Mouse (Mus musculus): ENCODE data around the gene Gm20388.
A peak's percentile ranks its signal among the peaks of the same experiment; 100 is the strongest.

Gm20388 gene

DNA sequence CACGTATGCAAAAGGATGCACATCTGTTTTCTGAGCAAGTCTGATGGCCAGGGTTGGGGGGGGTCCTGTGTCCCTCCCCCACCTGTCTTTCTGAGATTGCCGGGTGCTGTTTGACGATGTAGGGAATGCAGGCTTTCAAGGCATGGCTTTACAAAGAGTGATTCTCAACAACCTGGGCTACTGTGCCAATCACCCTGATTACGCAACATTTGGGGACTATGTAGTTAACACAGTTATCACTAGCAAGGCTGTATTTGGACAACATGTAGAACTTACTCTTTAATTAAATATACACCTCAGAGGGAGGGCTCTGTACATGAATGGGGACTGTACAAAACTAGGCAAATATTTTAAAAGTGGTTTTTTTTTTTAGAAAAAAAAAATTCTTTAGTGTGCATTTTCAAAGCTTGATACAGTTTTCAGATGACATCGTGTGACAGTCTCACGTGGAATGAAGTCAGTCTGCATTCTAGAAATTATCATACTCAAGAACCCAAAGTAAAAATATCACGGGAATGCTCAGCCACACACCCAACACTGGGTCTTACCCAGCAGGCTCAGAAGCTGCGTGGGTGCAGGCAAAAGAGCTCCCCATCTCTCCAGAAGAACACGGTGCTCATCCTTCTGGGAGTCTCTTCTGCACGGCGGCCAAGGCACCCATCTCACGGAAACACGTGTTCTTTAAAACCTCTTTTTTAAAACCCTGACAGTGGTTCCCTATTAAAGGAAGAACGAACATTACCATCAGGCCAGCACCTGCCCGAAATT lies 3930.1 kb downstream of the Gm20388 start:
- DNase-seq = no peak

DNA sequence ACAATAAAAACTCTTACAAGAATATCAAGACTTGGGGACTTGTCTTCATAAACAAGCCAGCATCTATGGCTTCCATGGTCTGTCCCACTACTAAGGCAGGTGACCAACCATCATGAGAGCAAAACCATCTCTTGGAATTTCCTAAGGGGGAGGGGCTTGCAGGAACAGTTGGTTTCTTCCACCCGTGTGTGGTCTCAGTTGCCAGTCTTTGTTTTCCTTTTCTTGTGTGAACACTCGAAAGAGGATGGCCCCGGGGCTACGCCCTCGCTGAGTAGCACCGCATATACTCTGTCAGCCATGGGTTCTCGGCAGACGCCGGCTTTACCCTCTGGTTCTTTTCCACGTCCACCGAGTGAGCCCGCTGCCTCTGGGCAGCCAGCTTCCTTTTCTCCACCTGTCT lies 3931.4 kb downstream of the Gm20388 start:
- no peak for DNase-seq

DNA sequence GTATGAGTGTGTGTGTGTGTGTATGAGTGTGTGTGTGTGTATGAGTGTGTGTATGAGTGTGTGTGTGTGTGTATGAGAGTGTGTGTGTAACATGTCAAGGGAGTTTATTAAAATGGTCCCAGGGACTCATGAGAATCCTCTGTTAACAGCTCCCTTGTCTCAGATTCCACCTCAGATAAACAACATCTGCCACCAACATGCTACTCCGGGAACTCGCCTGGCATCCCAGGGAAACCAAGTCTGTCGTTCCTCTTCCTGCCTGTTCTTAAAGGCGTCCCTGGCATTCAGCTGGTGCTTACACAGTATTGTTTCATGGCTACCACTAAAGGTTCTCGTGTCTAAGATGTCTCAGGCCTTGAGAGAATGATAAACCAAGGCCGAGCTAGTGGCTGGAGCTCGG lies 3933.7 kb downstream of the Gm20388 start:
- DNase-seq = no peak

- DNase-seq = no peak
These were observed 3934.5 kb downstream of the Gm20388 start for GRCm38 (mm10) chr8:123845114-123845513.

DNA sequence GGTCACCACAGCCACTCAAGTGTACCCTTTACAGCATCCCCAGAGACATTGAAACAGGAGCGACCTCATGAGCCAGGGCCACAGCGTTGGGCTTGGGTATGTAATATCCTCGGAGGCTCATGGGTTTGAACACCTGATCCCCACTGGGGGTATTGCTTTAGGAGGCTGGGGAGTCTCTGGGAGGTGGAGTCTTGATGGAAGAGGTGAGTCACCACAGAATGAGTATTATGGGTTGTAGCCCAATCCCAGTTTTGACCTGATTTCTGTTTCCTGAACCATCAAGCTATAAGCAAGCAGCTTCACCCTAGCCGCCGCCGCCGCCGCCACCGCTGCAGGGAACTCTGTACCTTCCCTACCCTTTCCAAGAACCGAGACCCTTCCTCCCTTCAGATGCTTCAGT lies 3935.3 kb downstream of the Gm20388 start:
- DNase-seq = peak in 1 of 2 experiments; percentile 36

- DNase-seq = no peak
These were observed 3935.9 kb downstream of the Gm20388 start for GRCm38 (mm10) chr8:123846509-123846908.

- DNase-seq = peak; percentile 58 to 62
These were observed 3936.9 kb downstream of the Gm20388 start for GRCm38 (mm10) chr8:123847546-123847945.

- no peak for DNase-seq
These were observed 3938.7 kb downstream of the Gm20388 start for GRCm38 (mm10) chr8:123849352-123849751.

DNA sequence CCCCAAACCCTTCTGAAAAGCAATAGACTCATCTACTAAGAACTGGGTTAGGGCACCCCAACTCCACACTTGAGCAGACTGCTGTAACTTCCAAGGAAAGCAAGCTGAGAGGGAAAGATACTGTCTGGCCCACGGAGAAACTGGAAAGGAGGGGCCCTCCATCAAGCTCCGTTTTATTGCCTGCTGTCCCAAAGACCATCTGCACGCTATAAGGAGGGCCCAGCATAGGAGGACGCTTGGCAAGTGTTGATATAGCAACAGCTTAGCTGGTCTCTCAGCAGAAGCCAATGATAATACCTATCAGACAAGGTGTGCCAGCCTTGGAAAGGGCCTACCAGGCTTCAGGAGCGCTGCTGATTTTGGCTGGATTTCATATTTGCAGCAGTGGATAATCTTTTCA lies 3940.9 kb downstream of the Gm20388 start:
- peak; percentile 58 to 62 for DNase-seq

DNA sequence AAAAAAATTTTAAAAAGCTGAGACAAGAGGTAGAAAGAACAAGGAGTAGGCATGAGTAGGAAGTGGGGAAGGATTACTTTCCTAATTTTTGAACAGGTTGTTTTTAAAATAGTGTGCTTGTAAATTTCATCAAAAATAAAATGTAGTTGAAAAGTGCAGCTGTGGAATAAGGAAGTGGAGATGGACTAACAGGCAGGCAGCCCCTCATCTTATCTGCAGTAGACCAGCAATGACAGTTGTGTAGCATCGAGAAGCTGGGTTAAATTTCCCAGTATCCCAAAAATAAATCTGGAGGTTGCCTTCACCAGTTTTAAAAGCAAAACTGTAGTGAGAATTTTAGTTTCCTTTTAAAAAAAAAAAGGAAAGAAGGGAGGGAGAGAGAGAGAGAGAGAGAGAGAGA lies 3943.6 kb downstream of the Gm20388 start:
- no peak for DNase-seq

- no peak for DNase-seq
These were observed 3944.3 kb downstream of the Gm20388 start for GRCm38 (mm10) chr8:123854733-123855475.

DNA sequence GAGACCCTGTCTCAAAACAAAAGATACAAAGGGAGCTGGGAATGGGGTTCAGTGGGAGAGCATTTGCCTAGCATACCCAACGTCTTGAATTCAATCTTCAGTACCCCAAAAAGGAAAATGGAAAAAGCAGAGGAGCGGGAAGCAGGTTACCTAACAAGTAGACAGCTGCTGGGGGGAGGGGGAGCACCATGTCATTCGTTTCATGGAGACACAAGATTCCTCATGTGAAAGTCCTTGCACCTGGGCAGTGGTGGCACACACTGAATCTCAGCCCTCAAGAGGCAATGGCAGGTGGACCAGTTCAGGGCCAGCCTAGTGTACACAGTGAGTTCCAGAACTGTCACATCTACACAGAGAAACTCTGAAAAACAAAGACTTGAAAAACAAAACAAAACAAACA lies 3946.7 kb downstream of the Gm20388 start:
- peak in 1 of 2 experiments; percentile 48 for DNase-seq

- peak in 1 of 2 experiments; percentile 61 for DNase-seq
These were observed 3947.9 kb downstream of the Gm20388 start for GRCm38 (mm10) chr8:123858574-123858940.

GRCm38 (mm10) chr8:123858941-123859647 lies 3948.5 kb downstream of the Gm20388 start:
- peak; percentile 96 to 97 for DNase-seq

DNA sequence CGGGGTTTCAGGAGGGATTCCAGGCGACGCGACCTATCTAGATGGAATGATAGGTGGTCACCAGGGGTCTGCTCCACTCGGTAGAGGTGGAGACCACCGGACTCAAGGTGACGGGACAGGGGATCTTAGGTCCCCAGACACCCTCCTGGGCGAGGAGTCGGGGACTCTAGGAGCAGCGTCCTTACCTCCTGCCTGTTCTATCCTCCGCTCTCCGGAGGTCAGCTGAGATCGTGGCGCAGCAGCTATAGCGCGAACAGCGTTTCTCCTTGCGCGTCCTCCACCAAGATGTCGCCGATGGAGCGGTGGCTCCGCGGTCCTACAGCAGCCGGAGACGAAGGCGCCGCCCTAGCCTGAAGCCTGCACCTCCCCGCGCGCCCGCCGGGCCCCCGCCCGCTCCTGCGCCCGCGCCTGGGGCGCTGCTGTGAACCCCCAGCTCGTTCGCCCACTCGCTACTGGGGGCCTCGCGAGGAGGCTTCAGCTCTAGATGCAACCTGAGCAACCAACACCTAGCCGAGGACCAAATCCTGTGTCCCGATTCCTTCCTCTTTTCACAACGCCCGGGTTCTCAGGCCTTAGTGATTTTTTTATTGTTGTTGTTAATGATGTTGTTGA lies 3949.1 kb downstream of the Gm20388 start, which contains the start of gene Ccsap:
Ccsap (minus strand) TSS at position 562 of the 612 bp plus-strand sequence.
- DNase-seq = no peak

DNA sequence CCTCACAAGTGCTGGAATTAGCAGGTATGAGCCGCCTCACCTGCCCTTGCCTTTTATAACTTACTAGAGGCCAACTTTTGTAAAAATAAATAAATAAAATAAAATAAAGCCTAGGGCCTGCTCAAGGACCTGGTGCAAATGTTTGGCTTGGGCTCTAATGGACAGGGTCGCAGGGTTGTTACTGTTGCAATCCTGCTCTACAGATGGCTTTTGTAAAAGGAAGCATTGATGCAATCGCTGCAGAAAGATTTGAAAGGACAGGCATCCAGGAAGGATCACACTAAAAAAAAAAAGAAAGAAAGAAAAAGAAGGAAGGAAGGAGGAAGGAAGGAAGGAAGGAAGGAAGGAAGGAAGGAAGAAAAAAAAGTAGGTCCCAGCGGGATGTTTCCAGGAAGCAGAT lies 3949.7 kb downstream of the Gm20388 start:
- DNase-seq = no peak

DNA sequence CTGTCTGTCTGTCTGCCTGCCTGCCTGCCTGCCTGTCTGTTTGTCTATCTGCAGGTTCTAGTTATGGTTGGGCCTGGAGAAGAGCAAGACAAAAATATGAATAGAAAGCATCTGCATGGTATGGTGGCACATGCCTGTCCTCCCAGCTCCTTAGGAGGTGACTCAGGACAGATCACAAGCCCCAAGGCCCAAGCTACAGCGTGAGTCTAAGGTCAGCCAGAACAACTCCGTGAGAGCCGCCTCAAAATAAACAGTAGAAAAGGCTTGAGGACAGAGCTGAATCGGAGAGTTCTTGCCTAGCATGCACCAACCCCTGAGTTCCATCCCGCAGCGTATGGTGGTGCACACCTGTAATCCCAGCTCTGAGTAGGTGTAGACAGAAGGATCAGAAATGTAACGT lies 3955.1 kb downstream of the Gm20388 start:
- no peak for DNase-seq

GRCm38 (mm10) chr8:123866971-123867370 lies 3956.3 kb downstream of the Gm20388 start:
- no peak for DNase-seq

- DNase-seq = no peak
These were observed 3961.4 kb downstream of the Gm20388 start for GRCm38 (mm10) chr8:123872048-123872447.

GRCm38 (mm10) chr8:123873364-123873763 lies 3962.7 kb downstream of the Gm20388 start:
- DNase-seq = no peak

GRCm38 (mm10) chr8:123874324-123874723 lies 3963.7 kb downstream of the Gm20388 start:
- DNase-seq = no peak

- DNase-seq = no peak
These were observed 3967.2 kb downstream of the Gm20388 start for GRCm38 (mm10) chr8:123877865-123878264.

GRCm38 (mm10) chr8:123880271-123880670 lies 3969.6 kb downstream of the Gm20388 start:
- DNase-seq = no peak
